ENCODE assay signal across 8 mouse cellular contexts in genomic region chr17:35234903-35235302, GRCm38 (mm10). TPM values are rescaled to one million over a fixed set of nuclear protein-coding genes. Genes with fewer than 3 reads are reported as not detected.
DNase-seq lines count a peak whose midpoint lies in the region; ATAC-seq lines count a peak whose summit lies in the region.

No protein-coding gene starts in this region.

- peak overlapping the region; percentile 91 for H3K4me2 ChIP-seq in heart, embryonic 13.5 days
- peak overlapping the region; percentile 96 for H3K4me2 ChIP-seq in midbrain, embryonic 13.5 days (replicated peaks)

- WGBS in heart, embryonic 13.5 days, result 2% methylated on average over 30 of the region's 31 CpGs
- 8% methylated on average over 31 of the region's 31 CpGs for WGBS in midbrain, embryonic 13.5 days

- H3K9ac ChIP-seq in heart, embryonic 13.5 days, result peak overlapping the region; percentile 94
- peak overlapping the region; percentile 86 for H3K9ac ChIP-seq in midbrain, embryonic 13.5 days (replicated peaks)

- H3K4me1 ChIP-seq in heart, embryonic 13.5 days, result peaks cover 40% of the 10 kb centered on the region
- H3K4me1 ChIP-seq in midbrain, embryonic 13.5 days (replicated peaks), result peaks cover 33% of the 10 kb centered on the region

- H3K36me3 ChIP-seq in heart, embryonic 13.5 days, result peaks cover 32% of the 10 kb centered on the region
- peaks cover 16% of the 10 kb centered on the region for H3K36me3 ChIP-seq in midbrain, embryonic 13.5 days

- peak overlapping the region; percentile 98 for H3K27ac ChIP-seq in heart, embryonic 13.5 days (replicated peaks)
- peak overlapping the region; percentile 95 for H3K27ac ChIP-seq in midbrain, embryonic 13.5 days

- ATAC-seq in heart, embryonic 13.5 days (ENCODE audit: extremely low read depth, insufficient number of reproducible peaks, low FRiP score, low TSS enrichment), result no peak
- ATAC-seq in midbrain, embryonic 13.5 days, result no peak

- H3K9me3 ChIP-seq in heart, embryonic 13.5 days, result no peaks in the 10 kb centered on the region
- no peaks in the 10 kb centered on the region for H3K9me3 ChIP-seq in midbrain, embryonic 13.5 days

- DNase-seq in lung, adult 18-20 months, result peak; percentile 40 to 48
- DNase-seq in lung, postnatal 36 days, result no peak
- DNase-seq in cerebellum, adult 8-10 months, result peak; percentile 54
- DNase-seq in kidney, postnatal 14 days, result peak; percentile 64
- DNase-seq in thymus, postnatal 25 days, result peak; percentile 61
- DNase-seq in layer of hippocampus, postnatal 36 days, result no peak

- no peaks in the 10 kb centered on the region for H3K27me3 ChIP-seq in heart, embryonic 13.5 days (replicated peaks)
- H3K27me3 ChIP-seq in midbrain, embryonic 13.5 days, result no peaks in the 10 kb centered on the region

- peak overlapping the region; percentile 74 for H3K4me3 ChIP-seq in heart, embryonic 13.5 days
- peak overlapping the region; percentile 62 for H3K4me3 ChIP-seq in midbrain, embryonic 13.5 days (replicated peaks)

RNA-seq across cellular contexts. Expression of gene Nfkbil1, which starts 0.7 kb away (rescaled TPM):
- 7.6 and 8.1 TPM in 2 replicates for polyA plus RNA-seq in heart, embryonic 13.5 days (2015; fragmentation: Nextera tagmentation; extraction: Ambion mirVana)
- polyA plus RNA-seq in midbrain, embryonic 13.5 days (2015; fragmentation: Nextera tagmentation; extraction: Ambion mirVana), result 8.3 and 11.0 TPM in 2 replicates
- 10 to 100 TPM; 13.3 to 13.6 TPM for total RNA-seq in layer of hippocampus, postnatal 36 days (2021)

RNA-seq across cellular contexts. Expression of gene Atp6v1g2, which starts 1.4 kb away (rescaled TPM):
- 10.6 and 10.7 TPM in 2 replicates for polyA plus RNA-seq in heart, embryonic 13.5 days (2015; fragmentation: Nextera tagmentation; extraction: Ambion mirVana)
- 41.6 and 43.0 TPM in 2 replicates for polyA plus RNA-seq in midbrain, embryonic 13.5 days (2015; fragmentation: Nextera tagmentation; extraction: Ambion mirVana)
- total RNA-seq in layer of hippocampus, postnatal 36 days (2021), result 100 to 1,000 TPM; 602 to 647 TPM

RNA-seq across cellular contexts. Expression of gene Ddx39b, which starts 6.6 kb away (rescaled TPM):
- 279 TPM in 2 replicates for polyA plus RNA-seq in heart, embryonic 13.5 days (2015; fragmentation: Nextera tagmentation; extraction: Ambion mirVana)
- 460 and 465 TPM in 2 replicates for polyA plus RNA-seq in midbrain, embryonic 13.5 days (2015; fragmentation: Nextera tagmentation; extraction: Ambion mirVana)
- 100 to 1,000 TPM; 220 to 232 TPM for total RNA-seq in layer of hippocampus, postnatal 36 days (2021)

RNA-seq across cellular contexts. Expression of gene Gm16181, which starts 14.3 kb away (rescaled TPM):
- not detected in 2 replicates for polyA plus RNA-seq in heart, embryonic 13.5 days (2015; fragmentation: Nextera tagmentation; extraction: Ambion mirVana)
- 0.57 and 0.79 TPM in 2 replicates for polyA plus RNA-seq in midbrain, embryonic 13.5 days (2015; fragmentation: Nextera tagmentation; extraction: Ambion mirVana)
- total RNA-seq in layer of hippocampus, postnatal 36 days (2021), result not detected

RNA-seq across cellular contexts. Expression of gene H2-D1, which starts 27.6 kb away (rescaled TPM):
- polyA plus RNA-seq in heart, embryonic 13.5 days (2015; fragmentation: Nextera tagmentation; extraction: Ambion mirVana), result 43.4 and 48.6 TPM in 2 replicates
- 49.5 and 52.5 TPM in 2 replicates for polyA plus RNA-seq in midbrain, embryonic 13.5 days (2015; fragmentation: Nextera tagmentation; extraction: Ambion mirVana)
- total RNA-seq in layer of hippocampus, postnatal 36 days (2021), result 10 to 100 TPM; 13.4 to 18.0 TPM

Comparison
In these comparisons a context has a peak if more than half of its experiments do, and no peak if none do; other contexts are left out.
1. DNase-seq: peak in lung, adult 18-20 months (2 of 2), cerebellum, adult 8-10 months (single experiment), kidney, postnatal 14 days (single experiment) and thymus, postnatal 25 days (single experiment); none in lung, postnatal 36 days (single experiment) and layer of hippocampus, postnatal 36 days (0 of 2).